Comparison of ENCODE assay signal across 8 mouse cellular contexts in genomic region chr5:9160831-9161455, GRCm38 (mm10). TPM values are rescaled to one million over a fixed set of nuclear protein-coding genes. Genes with fewer than 3 reads are reported as not detected.
DNase-seq lines count a peak whose midpoint lies in the region; ATAC-seq and TF ChIP-seq lines count a peak whose summit lies in the region.

No protein-coding gene starts in this region.

- H3K4me1 ChIP-seq in kidney, adult 2 months (ENCODE audit: control insufficient read depth, insufficient read depth, low read length): peaks cover 8% of the 10 kb centered on the region; the same call in 1 of the 2 replicates
- peaks cover 5% of the 10 kb centered on the region for H3K4me1 ChIP-seq in liver, embryonic 16.5 days (ENCODE audit: control insufficient read depth, low read depth, low read length)
- H3K4me1 ChIP-seq in neural tube, embryonic 12.5 days: peaks cover 15% of the 10 kb centered on the region; the same call in 1 of the 2 replicates

- ATAC-seq in CD4-positive, CD25-positive, alpha-beta regulatory T cell, adult 4 months: peak; percentile 29
- peak; percentile 9; the same call in 1 of the 2 replicates for ATAC-seq in granulocyte monocyte progenitor cell, adult 5-6 weeks (replicated peaks; ENCODE audit: poor library complexity, severe bottlenecking)
- ATAC-seq in liver, embryonic 16.5 days (ENCODE audit: low read depth): peak; percentile 31
- peak; percentile 80 for ATAC-seq in neural tube, embryonic 12.5 days (ENCODE audit: low FRiP score, low read depth)

- no peaks in the 10 kb centered on the region for H3K36me3 ChIP-seq in kidney, adult 2 months (ENCODE audit: control insufficient read depth, insufficient read depth, low read length)
- H3K36me3 ChIP-seq in liver, embryonic 16.5 days (ENCODE audit: control insufficient read depth, insufficient read depth): no peaks in the 10 kb centered on the region
- no peaks in the 10 kb centered on the region for H3K36me3 ChIP-seq in neural tube, embryonic 12.5 days

- H3K27ac ChIP-seq in kidney, adult 2 months (ENCODE audit: insufficient read depth, low read depth, low read length): peak overlapping the region; percentile 84
- peak overlapping the region; percentile 94 for H3K27ac ChIP-seq in liver, embryonic 16.5 days (ENCODE audit: low read length)
- H3K27ac ChIP-seq in neural tube, embryonic 12.5 days: peak overlapping the region; percentile 100

- no peak for TF ChIP-seq POLR2A in kidney, adult 2 months (IDR thresholded peaks at IDR 0.05; ENCODE audit: low read depth, low read length)

- H3K9ac ChIP-seq in liver, embryonic 16.5 days (ENCODE audit: low read depth, low read length): peak overlapping the region; percentile 94
- H3K9ac ChIP-seq in neural tube, embryonic 12.5 days: peak overlapping the region; percentile 96

- TF ChIP-seq CTCF in kidney, adult 2 months (conservative IDR thresholded peaks at IDR 0.05; ENCODE audit: insufficient read depth, insufficient read length, low read depth, low read length): no peak

- peak overlapping the region; percentile 100 for H3K4me3 ChIP-seq in kidney, adult 2 months (ENCODE audit: insufficient read depth, low read depth, low read length)
- peak overlapping the region; percentile 94 for H3K4me3 ChIP-seq in liver, embryonic 16.5 days (ENCODE audit: low read depth, low read length)
- H3K4me3 ChIP-seq in neural tube, embryonic 12.5 days: peak overlapping the region; percentile 97

- no peaks in the 10 kb centered on the region for H3K27me3 ChIP-seq in kidney, adult 2 months (replicated peaks; ENCODE audit: control insufficient read depth, insufficient read depth, low read length)
- H3K27me3 ChIP-seq in liver, embryonic 16.5 days (ENCODE audit: control insufficient read depth, insufficient read depth, low read depth, low read length): no peaks in the 10 kb centered on the region
- no peaks in the 10 kb centered on the region for H3K27me3 ChIP-seq in neural tube, embryonic 12.5 days (replicated peaks)

- H3K4me2 ChIP-seq in liver, embryonic 16.5 days (ENCODE audit: low read depth, low read length): peak overlapping the region; percentile 88
- H3K4me2 ChIP-seq in neural tube, embryonic 12.5 days (replicated peaks): peak overlapping the region; percentile 61

- DNase-seq in adrenal gland, adult 18-20 months (ENCODE audit: low spot score in 2 of 2): peak; percentile 38 to 43
- no peak for DNase-seq in adrenal gland, adult 2 months
- DNase-seq in c-Kit-positive CD71-positive TER-119-positive erythroid progenitor cells, embryonic 14.5 days (ENCODE audit: low spot score): peak; percentile 8
- DNase-seq in kidney, adult 2 months: peak; percentile 44

- under 1% methylated on average over 55 of the region's 55 CpGs for WGBS in kidney, adult 2 months
- 0% methylated on average over 54 of the region's 55 CpGs for WGBS in liver, embryonic 16.5 days (ENCODE audit: insufficient replicate concordance)
- under 1% methylated on average over 55 of the region's 55 CpGs for WGBS in neural tube, embryonic 12.5 days

- H3K9me3 ChIP-seq in liver, embryonic 16.5 days (replicated peaks; ENCODE audit: control insufficient read depth, low read length): no peaks in the 10 kb centered on the region
- H3K9me3 ChIP-seq in neural tube, embryonic 12.5 days: no peaks in the 10 kb centered on the region

RNA-seq across cellular contexts. Expression of gene Dmtf1, which starts 0.6 kb away (rescaled TPM):
- 10 to 100 TPM; 26.3 to 28.9 TPM for total RNA-seq in adrenal gland, adult 18-20 months (2021)
- total RNA-seq in adrenal gland, adult 2 months (2021): 10 to 100 TPM; 25.7 to 31.9 TPM
- 3.1 and 3.3 TPM in 2 replicates for polyA plus RNA-seq in adrenal gland, adult 2 months (2012; rRNA removed)
- polyA plus RNA-seq in CD4-positive, CD25-positive, alpha-beta regulatory T cell, adult 4 months (2017; shearing (Covaris generic)): 100 to 1,000 TPM in 1 of 2 experiments, 10 to 100 TPM in 1; 95.6 to 104 TPM
- 38.4 and 61.3 TPM in 2 replicates for total RNA-seq in granulocyte monocyte progenitor cell, adult 5-6 weeks (2014; fragmentation: Nextera tagmentation)
- 45.6 and 46.4 TPM in 2 replicates for total RNA-seq in granulocyte monocyte progenitor cell, adult 5-6 weeks (2017)
- 9.1 and 10.5 TPM in 2 replicates for polyA plus RNA-seq in kidney, adult 2 months (2012; rRNA removed)
- 10.2 and 11.1 TPM in 2 replicates for polyA plus RNA-seq in liver, embryonic 16.5 days (2015; fragmentation: Nextera tagmentation; extraction: Ambion mirVana)
- 71.9 and 73.6 TPM in 2 replicates for polyA plus RNA-seq in neural tube, embryonic 12.5 days (2016; fragmentation: Nextera tagmentation; extraction: Ambion mirVana)

Comparison
In these comparisons a context has a peak if more than half of its experiments do, and no peak if none do; other contexts are left out.
1. ATAC-seq: peak in every context shown above with its lines; median percentile 80 in neural tube, embryonic 12.5 days; 31 in liver, embryonic 16.5 days; 29 in CD4-positive, CD25-positive, alpha-beta regulatory T cell, adult 4 months; 9 in granulocyte monocyte progenitor cell, adult 5-6 weeks.